Mouse (Mus musculus) kidney, adult 2 months (tissue): ENCODE data around the gene Mecom.

Experiments used
- CTCF ChIP-seq: fragments of 200-500 bp; conservative IDR thresholded peaks from 2 replicates; pipeline ENCODE4 v1.5.1; 2011; ENCODE audit warnings: low read depth, mild to moderate bottlenecking, control low read depth, low read length, moderate library complexity, mixed read lengths; ENCODE audit not compliant: insufficient read depth, insufficient read length
- POLR2A ChIP-seq: fragments of 200-500 bp; IDR thresholded peaks from one replicate; pipeline ENCODE4 v1.6.1; 2011; ENCODE audit warnings: low read depth, low read length, control low read depth

DNA sequence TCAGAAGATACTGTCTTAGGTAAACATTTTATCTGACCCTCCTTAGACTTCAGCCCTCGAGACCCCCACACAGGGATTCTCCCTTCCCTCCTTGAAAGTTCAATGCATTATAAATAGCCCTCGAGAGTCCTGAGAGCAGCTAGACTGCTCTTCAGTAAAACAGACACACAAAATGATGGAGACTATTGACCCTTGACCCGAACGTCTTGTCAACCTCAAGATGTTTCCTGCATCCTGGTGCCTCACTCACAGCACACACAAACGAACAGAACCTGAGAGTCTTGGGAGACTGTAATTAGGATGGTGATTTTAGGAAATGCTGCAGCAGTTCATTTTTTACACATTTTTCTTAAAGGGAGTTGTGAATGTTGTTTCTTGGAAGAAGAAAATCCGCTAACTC is 168.5 kb downstream of the Mecom start:
- TF ChIP-seq CTCF (no peak), POLR2A (no peak)
